Mouse (Mus musculus): ENCODE results near the gene Gabra2.

Gene Gabra2

DNA sequence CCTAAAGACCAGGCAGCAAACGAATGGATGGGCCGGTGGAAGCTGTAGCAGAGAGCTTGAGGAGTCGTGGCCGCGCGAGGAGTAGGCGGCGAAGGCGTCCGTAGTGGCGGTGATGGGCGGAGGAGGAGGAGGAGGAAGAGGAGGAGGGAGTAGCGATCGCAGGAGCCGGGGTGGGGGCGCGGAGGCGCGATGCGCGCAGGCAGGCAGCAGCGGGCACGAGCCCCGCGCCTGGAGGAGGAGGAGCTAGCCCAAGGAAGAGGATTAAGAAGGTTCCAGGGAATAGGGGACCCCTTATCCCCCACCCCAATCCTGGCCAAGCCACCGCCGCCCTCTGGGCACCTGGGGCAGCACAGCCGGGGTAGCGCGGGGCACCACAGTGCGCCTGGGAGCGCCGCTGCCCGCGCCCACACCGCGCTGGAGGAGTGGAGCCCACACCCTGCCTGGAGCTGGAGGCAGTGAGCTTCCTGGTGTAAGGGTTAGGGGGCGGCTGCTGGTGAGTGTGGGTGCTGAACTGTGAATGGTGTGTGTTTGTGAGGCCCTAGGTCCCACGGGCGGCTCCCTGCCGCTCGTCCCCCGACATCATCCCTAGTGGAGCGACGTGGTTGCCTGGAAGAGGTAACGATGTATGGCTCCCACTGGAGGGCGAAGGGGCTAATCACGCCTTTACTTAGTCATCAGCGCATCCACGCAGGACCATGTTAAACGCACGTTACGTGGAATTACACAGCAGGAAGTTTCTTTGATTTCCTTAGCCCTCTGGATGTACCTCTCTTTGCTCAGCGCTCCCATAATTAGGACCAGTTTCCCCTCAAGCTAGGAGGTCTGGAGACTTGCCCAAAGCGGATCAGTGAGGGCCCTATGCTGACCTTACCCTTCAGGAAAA lies at the start of gene Gabra2:
TSS of gene Gabra2 (minus strand) at position 125 of the 883 bp plus-strand sequence.
- in situ Hi-C loops (cut with MboI; ENCODE audit: unreplicated experiment in 2 of 2), result no loop called here

DNA sequence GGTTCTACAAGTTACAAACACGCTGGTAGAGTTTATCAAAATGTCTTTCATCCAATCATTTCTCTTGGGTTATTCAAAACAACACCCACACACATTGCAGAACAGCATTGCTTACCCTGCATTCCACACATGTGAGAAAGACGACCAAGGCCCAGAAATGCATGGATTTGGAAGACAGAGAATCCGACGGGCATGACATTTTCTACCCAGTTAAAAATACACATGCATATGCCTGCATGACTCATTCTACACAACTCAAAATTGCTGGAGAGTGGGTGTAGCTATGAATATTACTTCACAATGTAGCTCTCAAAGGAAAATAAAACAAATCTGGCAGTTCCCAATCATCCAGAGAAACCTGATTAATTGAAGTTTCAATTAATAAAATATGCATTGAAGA lies 41.0 kb upstream of the Gabra2 start:
- in situ Hi-C loops (cut with MboI; ENCODE audit: unreplicated experiment in 2 of 2), result no loop called here

DNA sequence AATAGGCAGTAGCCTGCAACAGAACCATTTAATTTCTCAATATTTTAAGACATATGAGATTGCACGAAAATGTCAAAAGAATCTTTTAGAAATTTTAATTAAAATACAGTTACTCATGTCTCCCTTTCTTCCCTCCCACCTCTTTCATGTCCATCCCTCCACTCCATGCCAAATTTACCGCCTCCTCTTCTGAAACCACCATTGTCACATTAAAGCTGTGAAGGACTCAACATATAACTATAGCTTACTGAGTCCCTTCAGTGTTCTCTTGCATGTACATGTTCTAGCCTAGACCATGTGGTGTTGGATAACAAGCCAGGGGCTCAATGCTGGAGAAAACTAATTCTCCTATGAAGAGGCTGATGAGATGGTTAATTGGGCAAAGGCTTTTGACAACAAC lies 40.2 kb upstream of the Gabra2 start:
- in situ Hi-C loops (cut with MboI; ENCODE audit: unreplicated experiment in 2 of 2), result no loop called here

DNA sequence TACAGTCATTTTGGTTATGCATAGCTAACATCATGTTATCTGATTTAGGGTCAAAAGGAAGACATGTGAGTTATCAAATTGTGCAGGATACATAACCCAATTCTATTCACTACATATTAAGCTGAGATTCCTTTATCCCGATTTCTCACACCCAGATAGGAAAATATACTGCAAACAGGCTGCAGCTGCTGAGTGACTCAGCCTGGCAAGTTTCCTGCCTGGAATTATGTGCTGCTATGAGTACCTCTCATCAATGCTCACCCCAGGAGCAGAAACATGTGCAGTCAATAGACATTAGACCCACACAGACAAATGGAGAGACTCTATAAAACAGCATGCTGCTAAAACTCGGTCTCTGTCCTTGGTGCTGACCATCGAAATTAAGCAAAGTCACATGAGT lies 32.1 kb upstream of the Gabra2 start:
- in situ Hi-C loops (cut with MboI; ENCODE audit: unreplicated experiment in 2 of 2), result no loop called here

DNA sequence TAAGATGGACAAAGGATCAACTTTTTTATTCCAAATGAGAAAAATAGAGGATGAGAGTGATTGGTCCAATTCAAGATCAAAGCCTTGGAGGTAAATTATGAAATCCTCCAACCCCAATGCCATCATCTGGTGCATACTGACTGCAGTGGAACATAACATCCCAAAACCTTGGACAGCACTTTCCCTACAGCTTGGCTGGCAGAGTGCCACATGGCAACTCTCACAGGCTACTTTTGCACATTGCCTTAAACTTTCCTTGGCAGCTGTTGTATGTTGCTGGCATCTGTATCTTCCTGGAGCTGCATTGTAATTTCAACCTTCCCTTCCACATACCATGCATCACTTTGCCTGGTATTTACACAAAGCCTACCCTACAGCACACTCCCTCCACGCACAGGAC lies 19.6 kb upstream of the Gabra2 start:
- in situ Hi-C loops (cut with MboI; ENCODE audit: unreplicated experiment in 2 of 2), result no loop called here

DNA sequence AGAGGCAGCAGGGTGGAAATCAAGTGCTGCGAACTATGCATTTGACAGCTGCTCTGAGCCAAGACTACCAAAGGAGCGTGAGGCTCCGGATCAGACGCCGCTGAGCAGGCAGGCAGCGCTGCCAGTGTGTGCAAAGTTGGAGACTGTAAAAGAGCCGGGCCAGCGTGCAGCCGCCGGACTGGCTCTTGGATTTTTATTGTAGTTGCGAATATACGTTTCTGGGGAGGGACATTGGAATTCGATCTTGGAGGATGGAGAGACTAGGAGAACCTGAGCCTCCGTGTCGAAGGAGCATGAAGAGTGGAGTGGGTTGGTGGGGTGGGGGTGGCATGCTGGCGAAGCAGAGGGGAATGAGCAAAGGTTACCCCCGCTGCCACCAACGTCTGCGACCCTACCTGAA lies 469 bp downstream of the Gabra2 start:
- in situ Hi-C loops (cut with MboI; ENCODE audit: unreplicated experiment in 2 of 2), result no loop called here

DNA sequence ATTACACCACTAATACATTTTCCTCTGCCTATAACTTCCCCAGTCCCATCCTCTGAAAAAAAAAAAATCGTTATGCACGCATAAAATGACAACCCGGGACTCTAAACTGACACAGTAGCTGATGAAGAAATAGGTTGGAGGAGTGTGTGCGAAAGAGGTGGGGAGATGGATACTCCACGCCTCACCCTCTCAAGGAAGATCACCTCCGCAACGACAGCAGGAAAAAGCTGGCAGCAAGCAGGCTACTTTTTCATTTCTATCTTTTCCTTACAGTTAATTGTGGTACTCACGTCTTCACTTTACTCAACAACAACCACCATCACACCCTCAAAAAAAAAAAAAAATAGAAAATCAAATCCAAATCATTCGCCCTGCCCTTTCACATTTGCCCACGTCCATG lies 873 bp downstream of the Gabra2 start:
- in situ Hi-C loops (cut with MboI; ENCODE audit: unreplicated experiment in 2 of 2), result no loop called here

DNA sequence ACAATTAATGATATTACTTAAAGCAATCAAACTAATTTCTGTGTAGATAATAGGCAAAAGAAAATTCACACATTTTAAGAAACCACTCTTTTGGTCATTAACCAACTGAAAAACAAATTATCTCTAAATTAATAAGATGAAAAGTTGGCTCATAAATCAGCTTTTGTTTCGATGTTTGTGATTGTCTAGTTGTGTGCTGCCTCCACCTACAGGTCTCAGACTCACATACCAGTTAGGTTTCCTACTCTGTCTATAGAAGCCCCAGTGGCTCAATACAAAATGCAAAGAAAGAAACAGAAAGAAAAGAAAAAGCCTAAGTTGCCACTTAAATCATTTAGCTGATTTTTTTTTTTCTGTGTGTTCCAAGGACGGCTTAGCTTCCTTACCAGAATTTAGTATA lies 1.8 kb downstream of the Gabra2 start:
- in situ Hi-C loops (cut with MboI; ENCODE audit: unreplicated experiment in 2 of 2), result no loop called here

DNA sequence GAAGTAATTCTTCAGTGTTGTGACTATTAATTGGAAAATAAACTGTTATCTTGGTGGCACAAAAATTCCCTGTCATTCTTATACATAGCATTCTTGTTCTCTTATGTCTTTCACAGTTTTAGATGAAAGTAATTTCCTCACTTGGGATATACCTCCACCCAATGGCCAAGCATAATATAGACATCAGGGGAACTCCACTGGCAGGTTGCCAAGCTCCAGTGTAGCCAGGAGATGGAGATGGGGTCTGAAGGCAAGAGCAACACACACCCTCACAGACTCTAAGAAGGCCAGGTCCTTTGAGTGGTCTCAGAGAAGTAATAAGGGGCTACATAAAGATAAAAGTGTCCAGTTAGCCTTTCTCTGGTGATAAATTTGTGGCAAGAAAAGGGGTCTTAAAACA lies 3.2 kb downstream of the Gabra2 start:
- in situ Hi-C loops (cut with MboI; ENCODE audit: unreplicated experiment in 2 of 2), result no loop called here

DNA sequence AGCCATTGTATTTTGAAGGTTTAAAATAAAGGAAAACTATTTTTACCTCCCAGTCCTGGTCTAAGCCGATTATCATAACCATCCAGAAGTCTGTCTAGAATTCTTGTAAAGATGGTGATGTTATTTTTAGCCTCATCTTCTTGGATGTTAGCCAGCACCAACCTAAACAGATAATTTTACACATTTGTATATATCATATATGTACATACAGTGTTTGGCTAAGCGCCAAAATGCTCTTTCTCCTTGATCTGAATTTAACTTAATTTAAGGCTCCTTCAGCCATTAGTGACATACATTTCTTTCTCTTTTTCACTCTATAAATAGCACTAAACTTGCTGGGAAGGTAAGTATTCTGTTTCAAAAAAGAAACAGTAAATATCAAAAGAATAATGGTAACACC lies 3.7 kb downstream of the Gabra2 start:
- in situ Hi-C loops (cut with MboI; ENCODE audit: unreplicated experiment in 2 of 2), result no loop called here

DNA sequence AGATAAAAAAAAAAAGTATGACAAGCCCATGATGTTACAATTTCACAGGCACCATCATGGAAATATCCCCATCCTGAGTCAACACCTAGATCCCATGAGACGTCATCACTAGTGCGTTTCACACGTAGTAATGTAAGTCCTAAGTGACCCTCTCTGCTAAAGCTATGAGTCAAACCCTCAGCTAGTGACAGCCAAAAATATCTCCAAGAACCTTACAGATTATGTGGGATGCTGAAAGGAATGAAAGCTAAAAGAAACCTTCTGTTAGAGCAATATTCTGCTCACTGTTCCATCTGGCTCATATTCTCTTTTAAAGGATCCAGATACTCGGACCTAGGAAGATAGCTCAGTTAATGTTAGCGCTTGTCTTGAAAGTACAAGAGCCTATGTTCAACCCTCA lies 16.8 kb downstream of the Gabra2 start:
- in situ Hi-C loops (cut with MboI; ENCODE audit: unreplicated experiment in 2 of 2), result no loop called here

DNA sequence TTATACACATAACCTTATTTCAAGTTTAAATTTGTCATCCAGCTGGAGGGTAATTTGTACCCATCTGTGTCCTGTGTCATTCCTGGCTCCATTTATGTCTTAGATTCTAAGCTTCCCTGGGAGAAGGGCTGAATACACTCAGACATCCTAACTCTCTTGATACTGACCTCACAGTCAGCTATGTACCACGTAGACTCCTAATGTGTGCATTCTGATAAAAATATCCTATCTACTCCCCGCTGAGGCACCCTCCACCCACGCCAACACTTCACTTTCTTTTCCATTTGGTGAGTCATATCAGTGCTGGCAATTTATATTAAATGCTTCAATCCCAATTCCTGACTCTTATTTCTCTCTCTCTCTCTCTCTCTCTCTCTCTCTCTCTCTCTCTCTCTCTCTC lies 34.0 kb downstream of the Gabra2 start:
- in situ Hi-C loops (cut with MboI; ENCODE audit: unreplicated experiment in 2 of 2), result no loop called here

DNA sequence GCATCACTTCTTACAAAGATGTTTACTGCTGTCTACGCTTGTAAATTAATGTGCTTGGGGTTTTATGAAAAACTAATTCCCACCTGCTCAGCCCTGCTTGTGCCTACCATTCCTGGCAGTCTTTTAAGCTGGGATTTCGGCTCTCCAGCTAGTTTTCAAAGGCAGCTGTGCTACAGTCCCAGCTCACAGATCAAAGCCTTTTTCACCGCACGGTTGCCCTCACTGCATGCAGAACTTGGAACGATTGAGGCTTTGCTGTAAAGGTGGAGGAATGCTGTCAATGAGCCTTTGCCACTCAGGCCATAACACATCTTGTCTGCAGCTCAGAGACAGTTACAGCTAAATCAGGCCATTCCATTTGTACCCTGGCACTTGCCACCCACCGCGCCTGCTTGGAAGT lies 37.6 kb downstream of the Gabra2 start:
- in situ Hi-C loops (cut with MboI; ENCODE audit: unreplicated experiment in 2 of 2), result no loop called here

DNA sequence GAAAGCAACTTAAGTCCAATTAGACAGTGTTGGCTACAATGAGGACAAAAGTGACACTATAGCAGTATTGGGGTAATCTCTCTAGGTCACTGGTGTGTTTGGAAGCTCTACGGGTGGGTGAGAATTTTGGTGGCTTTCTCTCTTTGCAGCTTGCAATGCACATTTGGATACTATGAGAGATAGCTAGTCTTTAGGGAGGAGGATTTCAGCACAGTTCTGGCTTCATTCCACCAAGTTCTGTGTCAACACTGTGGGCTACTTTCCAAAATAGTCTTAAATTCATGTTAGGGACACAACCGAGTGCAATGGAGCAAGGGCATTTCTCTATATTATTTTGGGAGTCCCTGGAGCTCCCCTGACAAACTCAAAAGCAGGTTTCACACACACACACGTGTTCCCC lies 58.3 kb downstream of the Gabra2 start:
- in situ Hi-C loops (cut with MboI; ENCODE audit: unreplicated experiment in 2 of 2), result no loop called here

DNA sequence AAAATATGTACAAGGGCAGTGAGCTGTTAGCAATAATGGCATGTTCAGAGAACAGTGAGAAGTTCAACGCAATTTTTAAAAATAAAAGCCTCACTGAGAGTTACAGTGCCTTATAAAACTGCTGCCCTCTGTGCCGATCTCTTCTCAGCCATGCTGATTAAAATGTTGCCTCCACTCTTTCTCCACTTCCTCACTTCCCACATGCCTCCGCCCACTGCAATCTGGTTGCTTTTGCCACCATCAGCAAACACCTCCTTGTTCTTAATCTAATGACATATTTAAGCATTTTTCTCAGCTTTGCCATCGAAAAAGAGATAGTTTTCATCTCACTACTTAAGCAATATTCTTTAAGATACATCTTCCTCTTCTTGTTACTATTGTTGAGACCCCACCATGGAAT lies 69.7 kb downstream of the Gabra2 start:
- in situ Hi-C loops (cut with MboI; ENCODE audit: unreplicated experiment in 2 of 2), result no loop called here

DNA sequence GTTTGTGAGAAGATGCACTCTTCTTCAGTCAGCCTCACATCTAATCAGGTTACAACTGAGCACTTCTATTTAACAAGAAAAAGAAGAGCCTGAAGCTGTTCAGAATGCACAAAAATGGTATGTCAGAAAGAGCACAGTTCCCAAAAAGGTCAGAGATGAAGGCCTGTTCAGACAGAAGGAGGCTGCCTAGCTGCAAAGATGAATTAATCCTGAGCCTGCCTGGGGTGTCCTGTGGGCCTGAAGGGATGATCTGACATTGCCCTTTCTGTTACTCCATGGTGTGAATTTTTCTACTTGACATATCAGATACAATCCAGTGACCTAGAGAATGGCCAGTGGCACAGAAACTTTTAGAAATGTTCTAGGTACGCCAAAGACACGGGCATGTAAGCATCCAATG lies 83.9 kb downstream of the Gabra2 start:
- in situ Hi-C loops (cut with MboI; ENCODE audit: unreplicated experiment in 2 of 2), result no loop called here

DNA sequence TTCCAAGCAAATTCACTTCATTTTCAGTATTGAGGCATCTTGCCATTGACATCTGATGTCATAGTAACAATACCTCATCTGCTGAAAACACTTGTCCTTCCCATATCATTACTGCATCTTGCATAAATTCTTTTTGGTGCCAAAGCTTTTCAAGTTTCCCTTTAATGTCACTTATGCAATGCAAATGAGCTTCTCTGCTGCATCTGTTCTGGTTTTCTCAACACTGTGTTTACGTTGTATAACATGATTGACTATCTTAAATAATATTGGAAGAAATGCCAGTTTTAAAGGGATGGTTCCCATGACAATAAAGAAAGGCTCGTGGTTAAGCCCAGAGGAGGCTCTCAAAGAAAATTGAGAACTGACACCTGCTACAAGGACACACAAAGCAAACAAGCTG lies 84.4 kb downstream of the Gabra2 start:
- in situ Hi-C loops (cut with MboI; ENCODE audit: unreplicated experiment in 2 of 2), result no loop called here

DNA sequence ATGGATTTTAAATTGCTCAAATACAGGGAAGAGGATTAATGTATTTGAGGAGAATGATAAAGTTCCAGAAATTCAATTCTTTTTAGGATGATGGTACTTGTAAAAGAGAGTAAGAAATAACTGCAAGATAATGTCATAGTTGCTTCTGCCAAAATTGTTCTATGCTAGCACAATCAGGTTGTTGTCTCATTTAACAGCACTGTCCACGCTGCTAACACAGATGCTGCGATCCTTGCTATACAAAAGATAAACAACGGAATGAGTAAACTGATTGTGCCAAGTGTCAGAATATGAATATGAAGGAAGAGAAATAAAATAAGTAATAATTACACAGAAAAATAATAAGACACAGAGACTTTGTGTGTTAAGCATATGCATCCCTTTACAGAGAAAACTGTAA lies 84.9 kb downstream of the Gabra2 start:
- in situ Hi-C loops (cut with MboI; ENCODE audit: unreplicated experiment in 2 of 2), result no loop called here

DNA sequence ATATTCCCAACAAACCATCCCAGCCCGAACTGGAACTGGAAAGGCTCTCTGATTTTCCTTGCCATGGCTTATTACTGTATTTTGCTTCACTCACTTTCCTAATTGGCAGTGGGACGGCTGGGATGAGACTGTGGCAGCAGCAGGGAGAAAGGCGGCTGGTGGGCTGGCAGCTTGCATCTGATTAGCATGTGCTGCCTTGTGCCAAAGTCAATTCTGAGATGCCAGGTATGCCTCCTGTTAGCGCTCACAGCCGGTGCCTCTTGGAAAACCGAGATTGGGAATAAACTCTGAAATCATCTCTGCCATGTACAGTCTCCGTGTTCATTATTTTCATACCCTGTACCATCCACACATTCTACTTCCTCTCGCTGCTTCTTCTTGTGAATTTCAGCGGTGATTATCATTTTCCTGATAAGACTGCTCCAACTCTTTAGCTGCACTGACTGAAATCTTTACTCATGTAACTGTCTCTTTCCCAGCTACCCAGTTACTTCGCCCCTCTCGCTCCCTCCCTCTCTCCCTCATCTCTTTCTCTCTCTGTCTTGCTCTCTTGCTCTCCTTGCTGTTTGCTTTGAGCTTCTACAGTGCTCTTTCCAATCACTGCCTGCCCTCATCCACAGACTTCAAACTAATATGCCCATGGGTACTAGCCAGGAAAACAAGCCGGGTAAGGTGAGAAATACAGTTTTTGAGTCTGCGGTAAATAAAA lies 99.9 kb downstream of the Gabra2 start:
- in situ Hi-C loops (cut with MboI; ENCODE audit: unreplicated experiment in 2 of 2), result no loop called here

DNA sequence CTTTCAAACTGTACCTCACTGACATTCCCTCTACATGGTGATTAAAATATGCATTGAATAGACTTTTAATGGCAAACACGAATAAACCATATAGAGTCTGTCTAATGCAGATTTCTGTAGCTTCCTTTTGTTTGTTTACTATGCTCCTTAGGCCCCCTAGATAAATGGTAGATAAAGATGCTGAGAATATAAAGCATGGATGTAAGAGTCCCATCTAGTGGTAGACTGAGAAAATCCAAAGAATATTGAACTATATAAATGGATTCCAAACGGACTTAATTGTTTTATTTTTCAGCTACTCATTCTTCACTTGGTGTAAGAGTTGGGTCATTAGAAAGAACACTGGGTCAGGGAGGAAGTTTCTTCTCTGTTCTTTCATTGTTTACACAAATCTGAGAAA lies 102.4 kb downstream of the Gabra2 start:
- in situ Hi-C loops (cut with MboI; ENCODE audit: unreplicated experiment in 2 of 2), result no loop called here

DNA sequence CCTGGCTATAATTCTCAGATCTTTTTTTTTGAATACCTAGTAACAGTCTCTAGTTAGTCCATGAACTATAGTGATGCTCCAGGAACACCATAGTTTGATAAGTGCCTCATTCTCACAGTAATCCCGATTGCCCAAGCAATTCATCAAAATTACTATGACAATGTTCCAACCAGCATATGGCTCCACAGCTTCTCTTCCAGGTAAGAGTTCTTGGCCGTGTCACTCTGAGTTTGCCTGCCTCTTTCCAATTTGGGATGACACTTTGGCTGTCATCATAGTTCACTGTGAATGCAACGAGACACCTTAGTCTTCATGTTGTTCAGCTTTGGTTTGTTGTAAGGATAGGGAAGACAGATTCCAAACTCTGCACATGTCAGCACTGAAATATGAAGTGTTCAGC lies 104.8 kb downstream of the Gabra2 start:
- in situ Hi-C loops (cut with MboI; ENCODE audit: unreplicated experiment in 2 of 2), result no loop called here
